Mouse (Mus musculus) forebrain, embryonic 16.5 days (tissue): Measurements from ENCODE around the gene Gm20388. TPM values are rescaled to one million over a fixed set of nuclear protein-coding genes. Genes with fewer than 3 reads are reported as not detected.

Source experiments
- ATAC-seq: fragments of 200-750 bp; cut with Nextera tagmentation; 2 replicates; pipeline ENCODE4 v1.8.0; 2017; ENCODE audit warnings: mild to moderate bottlenecking, moderate library complexity
- H3K27ac ChIP-seq: fragments of 300-500 bp; sonication (generic); 2 replicates; pipeline ENCODE4 v1.5.1; 2014; ENCODE audit warnings: low read length, control low read depth
- H3K27me3 ChIP-seq: fragments of 300-500 bp; sonication (generic); replicated peaks from 2 replicates; pipeline ENCODE4 v1.6.1; 2014; ENCODE audit warnings: low read length; ENCODE audit not compliant: control insufficient read depth, insufficient read depth
- H3K36me3 ChIP-seq: fragments of 300-500 bp; sonication (generic); 2 replicates; pipeline ENCODE4 v1.6.1; 2014; ENCODE audit not compliant: control insufficient read depth, insufficient read depth
- H3K4me1 ChIP-seq: fragments of 300-500 bp; sonication (generic); replicated peaks from 2 replicates; pipeline ENCODE4 v1.6.1; 2014; ENCODE audit warnings: low read length; ENCODE audit not compliant: control insufficient read depth, insufficient read depth
- H3K4me2 ChIP-seq: fragments of 300-500 bp; sonication (generic); 2 replicates; pipeline ENCODE4 v1.6.1; 2014; ENCODE audit warnings: mild to moderate bottlenecking, low read length, control low read depth
- H3K4me3 ChIP-seq: fragments of 300-500 bp; sonication (generic); replicated peaks from 2 replicates; pipeline ENCODE4 v1.5.1; 2014; ENCODE audit warnings: mild to moderate bottlenecking, low read length, control low read depth
- H3K9ac ChIP-seq: fragments of 300-500 bp; sonication (generic); replicated peaks from 2 replicates; pipeline ENCODE4 v1.6.1; 2014; ENCODE audit warnings: low read depth, low read length, control low read depth
- H3K9me3 ChIP-seq: fragments of 300-500 bp; sonication (generic); 2 replicates; pipeline ENCODE4 v1.6.1; 2016; ENCODE audit warnings: low read length; ENCODE audit not compliant: control insufficient read depth
- WGBS: fragments of 180-500 bp; shearing (Covaris S2); extraction: QIAGEN DNeasy Blood & Tissue Kit; methylation state at CpG from one replicate; pipeline ENCODE4 v1.1.7; 2014; 5-methylcytosine and 5-hydroxymethylcytosine counted together
- polyA plus RNA-seq: library from polyadenylated mRNA; unstranded; fragments of >200 nt; fragmentation: Nextera tagmentation; extraction: Ambion mirVana; gene quantifications from 2 replicates; pipeline ENCODE4 v1.2.1, GENCODE M21; 2015

Gm20388 gene
- polyA plus RNA-seq, 1 experiment from 2014 or later = 4.7 TPM

- Histone ChIP-seq H3K27me3 (no peaks in the 10 kb centered on the region), H3K27ac (no peak overlapping the region), H3K36me3 (peaks cover 7% of the 10 kb centered on the region), H3K9ac (no peak overlapping the region), H3K4me2 (no peak overlapping the region), H3K9me3 (no peaks in the 10 kb centered on the region), H3K4me3 (no peak overlapping the region), H3K4me1 (peaks cover 9% of the 10 kb centered on the region)
- ATAC-seq = no peak
- 64% methylated on average over 7 of the region's 7 CpGs for WGBS
Observed at GRCm38 (mm10) chr8:122011066-122011588, 2100.5 kb downstream of the Gm20388 start.

GRCm38 (mm10) chr8:122014606-122015005 is 2104.0 kb downstream of the Gm20388 start:
- Histone ChIP-seq H3K36me3 (no peaks in the 10 kb centered on the region), H3K27ac (no peak overlapping the region), H3K27me3 (no peaks in the 10 kb centered on the region), H3K4me2 (no peak overlapping the region), H3K9ac (no peak overlapping the region), H3K4me1 (peaks cover 8% of the 10 kb centered on the region), H3K4me3 (no peak overlapping the region), H3K9me3 (no peaks in the 10 kb centered on the region)
- ATAC-seq = no peak
- WGBS = 68% methylated on average over 3 of the region's 3 CpGs

GRCm38 (mm10) chr8:122018046-122018831 is 2107.6 kb downstream of the Gm20388 start:
- ATAC-seq = no peak; the same call in 1 of the 2 replicates
- H3K9me3 ChIP-seq = no peaks in the 10 kb centered on the region
- no peaks in the 10 kb centered on the region for H3K36me3 ChIP-seq
- H3K4me3 ChIP-seq = no peak overlapping the region
- no peak overlapping the region for H3K27ac ChIP-seq
- H3K4me1 ChIP-seq = peaks cover 16% of the 10 kb centered on the region
- no peak overlapping the region for H3K9ac ChIP-seq
- WGBS = 74% methylated on average over 22 of the region's 22 CpGs
- H3K27me3 ChIP-seq = no peaks in the 10 kb centered on the region
- no peak overlapping the region for H3K4me2 ChIP-seq

DNA sequence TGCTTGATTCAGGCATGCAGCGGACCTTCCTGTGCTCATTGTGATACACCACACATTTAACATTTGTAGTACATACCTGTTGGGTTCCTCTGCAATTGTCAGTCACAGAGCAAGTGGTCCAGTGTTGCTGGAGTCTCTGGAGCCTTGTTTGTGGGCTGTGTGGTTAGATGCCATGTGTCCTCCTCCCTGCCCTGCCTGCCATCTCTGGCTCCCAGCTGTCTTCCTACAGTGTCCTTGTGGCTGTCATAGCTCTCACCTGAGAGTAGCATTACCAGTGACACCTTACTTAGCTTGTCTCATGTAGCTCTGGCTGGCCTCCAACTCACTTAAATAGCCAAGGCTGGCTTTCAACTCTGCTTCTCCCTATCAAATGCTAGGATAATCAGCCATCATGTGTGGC is 2108.5 kb downstream of the Gm20388 start:
- 96% methylated on average over 1 of the region's 1 CpGs for WGBS

DNA sequence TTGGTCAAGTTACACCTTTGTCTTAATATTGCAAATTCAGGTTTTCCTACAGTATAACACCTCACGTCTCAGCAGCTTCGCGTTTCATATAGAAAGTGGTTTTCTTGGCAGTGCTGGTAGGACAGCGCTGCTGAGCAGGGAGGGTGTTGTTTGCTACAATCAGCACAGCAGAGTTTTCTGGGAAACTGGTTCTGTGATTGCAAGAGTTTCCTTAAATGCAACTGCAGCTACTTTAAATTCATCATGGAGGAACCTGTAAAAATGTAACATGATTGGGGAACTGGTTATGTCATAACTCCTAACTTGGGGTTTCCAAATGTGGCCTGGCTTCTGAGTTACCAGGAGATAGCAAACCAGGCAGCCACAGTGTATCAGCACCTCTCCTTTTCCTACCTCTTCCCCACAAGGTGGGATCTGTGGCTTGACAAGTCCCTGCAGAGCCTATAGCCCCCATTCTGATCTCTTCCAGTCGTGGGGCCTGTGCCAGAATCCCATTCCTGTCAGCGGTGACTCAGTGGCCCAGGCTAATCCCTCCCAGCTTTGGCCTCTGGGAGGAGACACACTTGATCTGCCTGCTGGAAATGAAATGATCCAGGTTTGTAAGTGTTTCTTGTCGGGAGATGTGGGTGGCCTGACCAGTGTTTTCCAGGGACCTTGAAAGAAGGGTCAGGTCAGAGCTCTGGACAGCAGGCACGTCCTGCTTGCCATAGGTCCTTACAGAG is 2109.6 kb downstream of the Gm20388 start:
- Histone ChIP-seq H3K36me3 (peaks cover 3% of the 10 kb centered on the region; the same call in 1 of the 2 replicates), H3K9ac (no peak overlapping the region), H3K4me2 (no peak overlapping the region), H3K27ac (no peak overlapping the region), H3K9me3 (no peaks in the 10 kb centered on the region), H3K4me3 (no peak overlapping the region), H3K27me3 (no peaks in the 10 kb centered on the region), H3K4me1 (peaks cover 13% of the 10 kb centered on the region)
- ATAC-seq = no peak
- WGBS = 82% methylated on average over 8 of the region's 8 CpGs

More for the DNA sequence above, 2108.5 kb downstream of the Gm20388 start:
- H3K4me2 ChIP-seq = no peak overlapping the region
- no peak overlapping the region for H3K9ac ChIP-seq
- peaks cover 16% of the 10 kb centered on the region for H3K4me1 ChIP-seq
- H3K4me3 ChIP-seq = no peak overlapping the region
- no peak for ATAC-seq
- H3K27ac ChIP-seq = no peak overlapping the region
- H3K27me3 ChIP-seq = no peaks in the 10 kb centered on the region
- H3K9me3 ChIP-seq = no peaks in the 10 kb centered on the region
- H3K36me3 ChIP-seq = no peaks in the 10 kb centered on the region

DNA sequence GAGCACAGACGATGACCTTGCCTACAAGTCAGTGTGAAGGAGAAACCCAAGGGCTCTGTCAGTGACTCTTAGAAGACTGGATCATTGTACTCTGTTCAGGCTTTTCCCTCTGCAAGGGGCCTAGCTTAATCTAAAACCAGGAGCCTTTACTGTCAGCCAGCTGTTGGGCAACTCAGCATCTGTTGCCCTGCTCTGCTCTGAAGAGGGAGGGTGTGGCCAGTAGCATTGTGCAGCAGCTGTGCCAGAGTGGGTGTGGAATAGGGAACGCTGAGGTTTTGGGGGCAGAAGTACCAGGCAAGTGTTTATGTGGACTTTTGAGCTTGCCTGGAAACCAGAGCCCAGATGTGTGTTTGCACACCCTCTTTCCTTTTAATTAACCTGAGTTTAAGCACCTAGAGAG is 2111.1 kb downstream of the Gm20388 start:
- peaks cover 13% of the 10 kb centered on the region for H3K4me1 ChIP-seq
- H3K27ac ChIP-seq = no peak overlapping the region
- no peak for ATAC-seq
- no peak overlapping the region for H3K9ac ChIP-seq
- no peaks in the 10 kb centered on the region for H3K27me3 ChIP-seq
- WGBS = 85% methylated on average over 2 of the region's 2 CpGs
- H3K36me3 ChIP-seq = peaks cover 8% of the 10 kb centered on the region
- no peak overlapping the region for H3K4me2 ChIP-seq
- H3K4me3 ChIP-seq = no peak overlapping the region
- no peaks in the 10 kb centered on the region for H3K9me3 ChIP-seq

- peak; percentile 10; the same call in 1 of the 2 replicates for ATAC-seq
- Histone ChIP-seq H3K4me1 (peaks cover 13% of the 10 kb centered on the region), H3K9ac (no peak overlapping the region), H3K9me3 (no peaks in the 10 kb centered on the region), H3K36me3 (peaks cover 8% of the 10 kb centered on the region), H3K27ac (no peak overlapping the region), H3K4me3 (no peak overlapping the region), H3K4me2 (no peak overlapping the region), H3K27me3 (no peaks in the 10 kb centered on the region)
- 60% methylated on average over 6 of the region's 6 CpGs for WGBS
Observed at GRCm38 (mm10) chr8:122022274-122022673, 2111.6 kb downstream of the Gm20388 start.

GRCm38 (mm10) chr8:122022705-122023104 is 2112.1 kb downstream of the Gm20388 start:
- H3K9me3 ChIP-seq = no peaks in the 10 kb centered on the region
- H3K4me3 ChIP-seq = no peak overlapping the region
- no peaks in the 10 kb centered on the region for H3K27me3 ChIP-seq
- no peak overlapping the region for H3K27ac ChIP-seq
- 44% methylated on average over 4 of the region's 4 CpGs for WGBS
- peak; percentile 38; the same call in 1 of the 2 replicates for ATAC-seq
- H3K4me2 ChIP-seq = no peak overlapping the region
- peaks cover 8% of the 10 kb centered on the region for H3K36me3 ChIP-seq
- H3K9ac ChIP-seq = no peak overlapping the region
- H3K4me1 ChIP-seq = peaks cover 13% of the 10 kb centered on the region

- no peaks in the 10 kb centered on the region for H3K27me3 ChIP-seq
Observed at GRCm38 (mm10) chr8:122025546-122025945, 2114.9 kb downstream of the Gm20388 start.

More at GRCm38 (mm10) chr8:122025546-122025945, 2114.9 kb downstream of the Gm20388 start:
- ATAC-seq = no peak
- Histone ChIP-seq H3K27ac (no peak overlapping the region), H3K9ac (no peak overlapping the region), H3K4me2 (no peak overlapping the region), H3K4me3 (no peak overlapping the region), H3K4me1 (peaks cover 8% of the 10 kb centered on the region), H3K9me3 (no peaks in the 10 kb centered on the region), H3K36me3 (peaks cover 8% of the 10 kb centered on the region)
- 92% methylated on average over 9 of the region's 9 CpGs for WGBS
